In genomic region chr11:63730880-63731279, GRCm38 (mm10) we compare ENCODE assay signal across 16 mouse cellular contexts.
A peak's percentile ranks its signal among the peaks of the same experiment; 100 is the strongest.
DNase-seq lines count a peak whose midpoint lies in the region; ATAC-seq lines count a peak whose summit lies in the region.
"Had no signal": no experiment of that assay in that cellular context is flagged by ENCODE, and none has a peak within 500 bp of the region (broad histone marks: within the 10 kb centered on the region; RNA-seq: fewer than 3 reads in every experiment).

No protein-coding gene starts in this region.

- H3K27ac ChIP-seq in lung, embryonic 15.5 days, result no peak overlapping the region
- no peak overlapping the region for H3K27ac ChIP-seq in midbrain, embryonic 10.5 days (replicated peaks)
- H3K27ac ChIP-seq: hindbrain, postnatal 0 days; left cerebral cortex, adult 2 months; stomach, embryonic 15.5 days had no signal

- H3K4me2 ChIP-seq in lung, embryonic 15.5 days, result no peak overlapping the region
- H3K4me2 ChIP-seq: stomach, embryonic 15.5 days had no signal

- intact Hi-C loops in left cerebral cortex, postnatal 4 days (cut with DNase I), result no loop called here
- intact Hi-C loops in left cerebral cortex, postnatal 36 days (cut with DNase I), result no loop called here

- H3K9me3 ChIP-seq in lung, embryonic 15.5 days, result no peaks in the 10 kb centered on the region
- no peaks in the 10 kb centered on the region for H3K9me3 ChIP-seq in midbrain, embryonic 10.5 days (replicated peaks)
- H3K9me3 ChIP-seq: stomach, embryonic 15.5 days had no signal

- WGBS in lung, embryonic 15.5 days, result 44% methylated on average over 9 of the region's 9 CpGs
- 77% methylated on average over 9 of the region's 9 CpGs for WGBS in midbrain, embryonic 10.5 days

- no peaks in the 10 kb centered on the region for H3K36me3 ChIP-seq in lung, embryonic 15.5 days
- H3K36me3 ChIP-seq in midbrain, embryonic 10.5 days, result no peaks in the 10 kb centered on the region
- H3K36me3 ChIP-seq: stomach, embryonic 15.5 days had no signal

- no peaks in the 10 kb centered on the region for H3K27me3 ChIP-seq in lung, embryonic 15.5 days
- H3K27me3 ChIP-seq in midbrain, embryonic 10.5 days (ENCODE audit: low read depth, poor library complexity, severe bottlenecking), result no peaks in the 10 kb centered on the region
- H3K27me3 ChIP-seq: stomach, embryonic 15.5 days had no signal

- no peak overlapping the region for H3K4me3 ChIP-seq in lung, embryonic 15.5 days
- H3K4me3 ChIP-seq in midbrain, embryonic 10.5 days, result no peak overlapping the region
- H3K4me3 ChIP-seq: left cerebral cortex, adult 2 months; stomach, embryonic 15.5 days had no signal

- peak; percentile 25 for DNase-seq in embryo, embryonic 10 days (ENCODE audit: low spot score)
- no peak for DNase-seq in embryo, embryonic 9.5 days (ENCODE audit: extremely low spot score)
- DNase-seq in left cerebral cortex, postnatal 4 days, result peak; percentile 29
- DNase-seq in left cerebral cortex, postnatal 36 days (ENCODE audit: low spot score in 2 of 2), result no peak
- DNase-seq in skeletal muscle tissue, adult 2 months (ENCODE audit: low read depth, low spot score), result peak; percentile 7
- no peak for DNase-seq in midbrain, embryonic 10.5 days (ENCODE audit: low spot score)
- no peak for DNase-seq in urinary bladder, postnatal 4 days (ENCODE audit: low spot score in 2 of 2)
- DNase-seq: adrenal gland, postnatal 36 days; B cell, adult 2 months; kidney, adult 2 months; retina, postnatal 1 day; thymus, postnatal 36 days had no signal

- 0 out of 2 replicates have a peak, but pooled peaks have one; percentile 23 for ATAC-seq in lung, embryonic 15.5 days (ENCODE audit: borderline replicate concordance, extremely low read depth, low FRiP score, low TSS enrichment)
- ATAC-seq: hindbrain, postnatal 0 days had no signal

- no peak overlapping the region for H3K9ac ChIP-seq in lung, embryonic 15.5 days
- H3K9ac ChIP-seq: stomach, embryonic 15.5 days had no signal

- H3K4me1 ChIP-seq in lung, embryonic 15.5 days, result 0 out of 2 replicates have a peak, but pooled peaks cover 2% of the 10 kb centered on the region
- peaks cover 17% of the 10 kb centered on the region for H3K4me1 ChIP-seq in midbrain, embryonic 10.5 days
- H3K4me1 ChIP-seq: stomach, embryonic 15.5 days had no signal

Comparison
In these comparisons a context has a peak if more than half of its experiments do, and no peak if none do; other contexts are left out.
1. DNase-seq: peak in embryo, embryonic 10 days (single experiment), left cerebral cortex, postnatal 4 days (single experiment) and skeletal muscle tissue, adult 2 months (single experiment); none in embryo, embryonic 9.5 days (single experiment), left cerebral cortex, postnatal 36 days (0 of 2), midbrain, embryonic 10.5 days (single experiment) and urinary bladder, postnatal 4 days (0 of 2).